Mouse (Mus musculus): ENCODE measurements at regions not wholly inside any gene's neighbourhood (a gene's known extent, or its start where the extent isn't known, plus 50 kb on each side); places are given as distances from the start of the nearest gene placed in this dataset.

DNA sequence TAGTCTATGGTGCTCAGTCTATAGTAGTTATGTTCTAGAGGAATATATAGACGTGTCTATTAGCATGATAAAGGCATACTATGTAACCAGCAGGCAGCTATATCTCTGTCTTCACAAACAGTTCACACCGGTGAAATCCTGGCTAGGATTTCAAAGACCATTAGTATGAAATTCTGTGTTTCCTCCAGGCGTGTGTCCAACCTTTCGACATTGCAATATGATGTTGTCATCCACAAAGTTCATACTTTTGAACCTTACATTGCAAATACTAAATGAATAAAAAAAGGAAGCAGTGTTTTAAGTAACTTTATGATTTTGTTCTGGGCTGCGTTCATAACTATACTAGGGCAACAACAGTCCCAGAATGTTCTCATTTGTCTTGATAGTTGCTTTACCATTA lies 95.2 kb upstream of the Cpeb2 start:
- Histone ChIP-seq H3K27me3 (ENCODE audit: poor library complexity, severe bottlenecking) (no peaks in the 10 kb centered on the region), H3K4me3 (no peak overlapping the region), H3K4me1 (no peaks in the 10 kb centered on the region), H3K36me3 (replicated peaks) (no peaks in the 10 kb centered on the region), H3K27ac (no peak overlapping the region), H3K9me3 (no peaks in the 10 kb centered on the region)
- 87% methylated on average over 5 of the region's 5 CpGs for WGBS
- no peak for DNase-seq (ENCODE audit: extremely low spot score, low spot score)

DNA sequence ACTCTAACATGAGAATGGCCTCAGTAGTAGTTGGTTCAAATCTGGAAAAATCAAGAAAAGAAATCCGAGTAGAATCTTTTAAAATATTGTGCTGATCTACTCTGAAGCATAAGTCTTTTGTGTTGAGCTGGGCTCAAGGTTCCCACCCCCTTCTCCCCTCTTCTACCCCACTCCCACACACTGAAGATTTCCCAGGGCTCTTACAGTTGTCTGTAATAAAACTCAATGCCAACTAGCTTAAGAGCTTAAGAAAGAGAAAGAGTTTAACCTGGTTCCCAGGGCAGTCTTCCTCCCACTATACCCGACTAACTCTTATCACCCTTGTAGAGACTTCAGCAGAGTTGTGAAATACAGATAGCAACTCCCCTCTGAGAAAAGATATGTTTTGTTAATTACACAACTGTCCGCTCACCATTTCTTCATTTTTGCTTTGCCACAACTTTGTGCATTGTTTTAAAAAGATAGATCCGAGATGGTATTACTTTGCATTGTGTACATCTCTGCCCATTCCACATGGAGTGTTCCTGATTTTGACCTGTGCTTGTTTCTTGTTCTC lies 94.0 kb upstream of the Cpeb2 start:
- no peak for DNase-seq (ENCODE audit: extremely low spot score, low spot score)
- WGBS, result 91% methylated on average over 4 of the region's 4 CpGs
- Histone ChIP-seq H3K9me3 (no peaks in the 10 kb centered on the region), H3K27me3 (ENCODE audit: poor library complexity, severe bottlenecking) (no peaks in the 10 kb centered on the region), H3K4me1 (no peaks in the 10 kb centered on the region), H3K27ac (no peak overlapping the region), H3K36me3 (replicated peaks) (no peaks in the 10 kb centered on the region), H3K4me3 (no peak overlapping the region)

DNA sequence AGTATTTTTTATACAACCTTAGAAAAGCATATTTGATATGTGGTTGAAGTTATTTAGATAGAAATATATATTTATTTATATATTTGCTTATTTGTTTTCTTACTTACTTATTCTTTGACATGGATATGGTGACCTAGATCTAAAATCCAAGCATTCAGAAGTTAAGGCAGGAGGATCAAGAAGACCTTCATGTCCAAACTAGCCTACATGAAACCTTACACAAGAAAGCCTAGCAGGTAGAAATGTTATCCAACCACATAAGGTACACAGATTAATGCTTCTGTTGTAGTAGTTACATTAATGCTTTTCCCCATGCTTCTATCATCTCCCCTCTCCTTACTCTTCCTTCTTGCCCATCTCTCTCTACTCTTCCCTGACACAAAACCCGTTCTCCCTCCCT lies 93.2 kb upstream of the Cpeb2 start:
- no peaks in the 10 kb centered on the region for H3K27me3 ChIP-seq (ENCODE audit: poor library complexity, severe bottlenecking)
- WGBS, result 76% methylated on average over 1 of the region's 1 CpGs
- no peak overlapping the region for H3K27ac ChIP-seq
- no peaks in the 10 kb centered on the region for H3K9me3 ChIP-seq
- H3K4me3 ChIP-seq, result no peak overlapping the region
- no peaks in the 10 kb centered on the region for H3K4me1 ChIP-seq
- no peak for DNase-seq (ENCODE audit: extremely low spot score, low spot score)
- H3K36me3 ChIP-seq (replicated peaks), result no peaks in the 10 kb centered on the region

DNA sequence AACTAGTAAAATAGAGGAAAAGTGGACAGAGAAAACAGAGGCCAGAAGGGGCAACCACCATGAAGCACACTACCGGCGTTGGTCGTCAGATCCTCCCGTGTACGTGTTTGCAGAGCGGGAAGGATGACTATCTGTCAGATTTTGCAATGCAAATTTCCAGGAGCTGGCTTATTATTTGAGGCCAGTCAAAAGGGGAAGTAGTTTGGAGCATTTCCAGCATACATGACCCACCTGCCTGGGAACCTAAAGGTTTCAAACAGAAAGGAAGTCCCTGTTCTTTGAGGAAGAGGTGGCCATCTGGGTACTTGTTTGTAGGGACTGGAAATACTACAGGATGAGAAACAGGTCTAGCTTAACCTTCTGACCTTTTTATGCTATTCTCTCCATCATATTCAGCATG lies 87.0 kb upstream of the Cpeb2 start:
- WGBS, result 96% methylated on average over 6 of the region's 6 CpGs
- peaks cover 6% of the 10 kb centered on the region for H3K4me1 ChIP-seq

DNA sequence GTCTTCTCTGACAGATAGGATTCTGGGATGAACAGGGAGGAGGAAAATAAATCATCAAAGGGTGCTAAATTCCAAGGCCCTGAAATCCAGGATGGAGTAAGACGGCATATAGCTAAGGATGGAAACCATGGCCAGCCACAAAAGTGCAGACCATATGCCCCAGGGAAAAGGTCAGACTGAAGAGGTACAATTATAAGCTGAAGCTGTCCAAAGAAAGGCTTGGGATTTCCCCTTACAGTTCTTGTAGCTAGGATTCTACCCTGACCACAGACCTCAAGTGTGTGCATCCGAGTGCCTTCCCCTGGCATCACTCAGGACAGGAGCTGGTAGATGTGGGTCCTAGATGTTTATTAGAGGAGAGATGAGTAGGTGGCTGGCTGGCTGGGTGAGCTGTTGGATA lies 86.0 kb upstream of the Cpeb2 start:
- H3K9me3 ChIP-seq, result no peaks in the 10 kb centered on the region
- H3K4me3 ChIP-seq, result no peak overlapping the region
- DNase-seq (ENCODE audit: extremely low spot score, low spot score), result no peak
- WGBS, result 94% methylated on average over 2 of the region's 2 CpGs
- no peaks in the 10 kb centered on the region for H3K27me3 ChIP-seq (ENCODE audit: poor library complexity, severe bottlenecking)
- no peak overlapping the region for H3K27ac ChIP-seq
- H3K36me3 ChIP-seq (replicated peaks), result no peaks in the 10 kb centered on the region
- H3K4me1 ChIP-seq, result peaks cover 7% of the 10 kb centered on the region

More for the DNA sequence above, 87.0 kb upstream of the Cpeb2 start:
- no peaks in the 10 kb centered on the region for H3K9me3 ChIP-seq
- no peak overlapping the region for H3K4me3 ChIP-seq
- no peaks in the 10 kb centered on the region for H3K27me3 ChIP-seq (ENCODE audit: poor library complexity, severe bottlenecking)
- H3K27ac ChIP-seq, result no peak overlapping the region
- DNase-seq (ENCODE audit: extremely low spot score, low spot score), result no peak
- H3K36me3 ChIP-seq (replicated peaks), result no peaks in the 10 kb centered on the region

DNA sequence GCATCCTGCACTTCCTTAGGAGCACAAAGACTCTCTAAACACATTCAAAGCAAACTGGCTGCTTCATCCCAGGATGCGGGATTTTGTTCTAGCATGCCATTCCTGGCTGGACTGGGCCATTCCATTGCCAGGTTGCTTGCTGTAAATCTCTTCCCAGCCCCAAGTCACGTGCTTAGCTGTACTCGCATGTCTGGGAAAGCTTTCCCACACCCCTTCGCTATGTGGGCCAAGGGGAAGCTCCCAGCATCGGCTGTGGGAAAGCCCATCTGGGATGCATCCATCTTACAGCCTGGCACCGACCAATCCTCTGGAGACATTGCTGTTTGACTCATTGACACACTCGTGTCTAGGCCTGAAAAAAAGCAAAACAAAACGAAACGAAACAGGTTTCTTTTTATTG lies 84.5 kb upstream of the Cpeb2 start:
- Histone ChIP-seq H3K4me3 (no peak overlapping the region), H3K27ac (no peak overlapping the region), H3K4me1 (peaks cover 13% of the 10 kb centered on the region), H3K9me3 (no peaks in the 10 kb centered on the region), H3K27me3 (ENCODE audit: poor library complexity, severe bottlenecking) (no peaks in the 10 kb centered on the region), H3K36me3 (replicated peaks) (no peaks in the 10 kb centered on the region)
- no peak for DNase-seq (ENCODE audit: extremely low spot score, low spot score)
- 83% methylated on average over 9 of the region's 9 CpGs for WGBS

DNA sequence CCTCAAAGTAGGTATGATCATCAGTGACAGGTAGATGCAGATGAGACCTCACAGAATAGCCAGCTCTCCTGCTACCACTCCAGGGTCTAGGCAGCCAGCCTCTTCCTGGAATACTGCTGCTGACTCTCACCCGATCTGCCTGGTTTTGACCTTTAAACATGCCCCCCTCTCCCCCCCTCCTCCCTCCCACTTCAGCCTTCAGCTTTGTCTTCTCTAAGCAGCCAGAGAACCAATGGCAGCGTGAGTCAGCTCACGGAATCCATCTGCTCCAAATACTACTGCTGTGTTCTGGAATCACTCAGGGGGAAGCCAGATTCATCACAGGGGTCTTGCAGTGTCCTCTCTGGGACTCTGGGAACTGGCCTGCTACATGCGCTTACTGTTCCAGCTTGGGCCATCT lies 83.4 kb upstream of the Cpeb2 start:
- 55% methylated on average over 4 of the region's 4 CpGs for WGBS
- Histone ChIP-seq H3K9me3 (no peaks in the 10 kb centered on the region), H3K27ac (no peak overlapping the region), H3K27me3 (ENCODE audit: poor library complexity, severe bottlenecking) (no peaks in the 10 kb centered on the region), H3K4me1 (peaks cover 13% of the 10 kb centered on the region), H3K4me3 (no peak overlapping the region), H3K36me3 (replicated peaks) (no peaks in the 10 kb centered on the region)
- DNase-seq (ENCODE audit: extremely low spot score, low spot score), result no peak

DNA sequence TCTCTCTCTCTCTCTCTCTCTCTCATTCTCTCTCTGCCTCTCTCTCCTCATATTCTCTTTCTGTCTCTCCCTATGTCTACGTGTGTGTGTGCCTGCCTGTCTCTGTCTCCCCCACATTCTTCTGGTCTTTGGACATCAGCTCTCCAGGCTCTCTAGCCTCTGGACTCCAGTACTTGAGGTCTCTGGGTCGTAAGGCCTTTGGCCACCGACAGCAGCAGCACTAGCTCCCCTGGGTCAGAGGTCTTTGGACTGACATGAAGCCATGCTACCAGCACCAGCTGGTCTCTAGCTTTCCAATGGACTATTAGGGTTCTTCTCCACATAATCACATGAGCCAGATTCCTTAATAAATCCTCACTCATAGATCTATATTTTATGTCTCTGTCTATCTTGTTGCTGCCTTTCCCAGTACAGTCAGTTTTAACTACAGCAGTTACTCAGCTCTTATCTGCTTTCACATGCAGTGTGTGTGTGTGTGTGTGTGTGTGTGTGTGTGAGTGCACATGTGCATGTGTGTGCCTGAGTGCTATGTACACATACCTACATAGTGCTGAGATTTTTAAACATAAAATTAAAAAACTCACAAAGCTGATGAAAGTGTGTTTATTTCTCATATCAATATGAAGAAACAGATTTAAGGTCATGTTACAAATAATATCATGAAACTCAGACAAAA lies 81.7 kb upstream of the Cpeb2 start:
- H3K4me1 ChIP-seq, result peaks cover 13% of the 10 kb centered on the region
- no peaks in the 10 kb centered on the region for H3K9me3 ChIP-seq
- WGBS, result 66% methylated on average over 3 of the region's 3 CpGs
- DNase-seq (ENCODE audit: extremely low spot score, low spot score), result no peak
- H3K27ac ChIP-seq, result no peak overlapping the region
- no peak overlapping the region for H3K4me3 ChIP-seq
- H3K27me3 ChIP-seq (ENCODE audit: poor library complexity, severe bottlenecking), result no peaks in the 10 kb centered on the region
- no peaks in the 10 kb centered on the region for H3K36me3 ChIP-seq (replicated peaks)

DNA sequence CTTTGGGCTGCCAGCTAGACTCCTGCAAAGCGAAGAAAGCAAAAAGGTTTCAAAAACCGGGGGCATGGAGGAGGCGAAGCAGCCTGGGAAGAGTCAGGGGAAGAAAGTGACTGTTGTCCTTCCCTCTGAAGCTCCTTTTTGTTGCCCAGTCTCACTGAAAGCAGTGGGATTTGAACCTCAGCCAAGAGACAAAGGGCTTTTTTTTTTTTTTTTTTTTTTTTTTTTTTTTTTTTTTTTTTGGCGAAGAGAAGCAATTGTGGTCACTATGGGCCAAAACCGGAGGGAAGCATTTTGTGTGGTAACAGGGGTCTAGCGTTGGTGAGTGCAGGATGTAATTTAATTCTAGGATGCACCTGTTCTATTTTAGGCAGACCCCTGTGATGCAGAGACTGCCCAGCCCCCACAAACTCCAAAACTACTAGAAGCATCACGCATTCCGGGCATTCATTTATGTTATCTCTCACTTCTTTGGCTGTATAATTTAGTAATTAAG lies 80.8 kb upstream of the Cpeb2 start:
- H3K27me3 ChIP-seq (ENCODE audit: poor library complexity, severe bottlenecking), result no peaks in the 10 kb centered on the region
- H3K27ac ChIP-seq, result no peak overlapping the region
- peaks cover 13% of the 10 kb centered on the region for H3K4me1 ChIP-seq
- no peak overlapping the region for H3K4me3 ChIP-seq
- no peak for DNase-seq (ENCODE audit: extremely low spot score, low spot score)
- 29% methylated on average over 7 of the region's 8 CpGs for WGBS
- no peaks in the 10 kb centered on the region for H3K9me3 ChIP-seq
- H3K36me3 ChIP-seq (replicated peaks), result no peaks in the 10 kb centered on the region

DNA sequence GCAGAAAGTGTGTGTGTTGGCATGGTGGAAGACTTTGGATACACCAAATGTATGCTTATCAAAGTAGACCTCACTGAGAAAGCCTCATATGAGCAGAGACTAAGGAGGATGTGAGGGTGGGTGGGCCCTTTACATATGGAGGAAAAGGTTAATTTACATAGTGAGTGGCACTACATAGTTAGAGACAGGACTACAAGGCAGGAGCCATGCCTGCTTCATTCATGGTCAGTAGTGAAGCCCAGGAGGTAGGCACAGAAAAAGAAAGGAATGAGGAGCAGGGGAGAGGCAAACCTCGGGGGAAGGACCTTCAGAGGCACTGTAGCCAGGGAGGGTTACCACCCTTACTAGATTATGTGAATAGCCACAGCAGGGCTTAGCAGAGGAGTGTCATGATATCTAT lies 80.1 kb upstream of the Cpeb2 start:
- WGBS, result 57% methylated on average over 1 of the region's 1 CpGs
- no peaks in the 10 kb centered on the region for H3K9me3 ChIP-seq
- peaks cover 13% of the 10 kb centered on the region for H3K4me1 ChIP-seq
- no peak for DNase-seq (ENCODE audit: extremely low spot score, low spot score)
- H3K4me3 ChIP-seq, result no peak overlapping the region
- H3K36me3 ChIP-seq (replicated peaks), result no peaks in the 10 kb centered on the region
- no peaks in the 10 kb centered on the region for H3K27me3 ChIP-seq (ENCODE audit: poor library complexity, severe bottlenecking)
- H3K27ac ChIP-seq, result no peak overlapping the region

DNA sequence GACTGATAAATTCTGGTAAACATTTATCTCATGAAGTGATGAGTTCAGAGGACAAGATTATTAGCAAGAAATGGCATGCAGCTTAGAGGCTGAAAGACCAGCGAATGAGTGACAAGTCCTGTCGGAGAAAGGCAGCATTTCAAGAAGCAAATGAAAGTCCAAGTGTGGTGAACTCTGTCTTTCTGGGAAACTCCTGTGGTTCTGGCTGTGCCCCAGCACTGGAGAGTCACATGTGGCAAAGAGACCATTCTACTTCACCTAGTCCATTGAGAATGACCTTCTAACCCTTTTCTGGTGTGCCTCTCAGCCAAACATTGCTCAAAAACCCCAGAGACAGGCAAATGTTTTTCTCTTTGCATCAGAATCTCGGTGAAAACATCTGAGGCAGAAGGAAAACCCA lies 76.2 kb upstream of the Cpeb2 start:
- Histone ChIP-seq H3K36me3 (replicated peaks) (no peaks in the 10 kb centered on the region), H3K4me1 (peaks cover 7% of the 10 kb centered on the region), H3K4me3 (no peak overlapping the region), H3K9me3 (no peaks in the 10 kb centered on the region), H3K27ac (no peak overlapping the region), H3K27me3 (ENCODE audit: poor library complexity, severe bottlenecking) (no peaks in the 10 kb centered on the region)
- 90% methylated on average over 3 of the region's 3 CpGs for WGBS
- no peak for DNase-seq (ENCODE audit: extremely low spot score, low spot score)

DNA sequence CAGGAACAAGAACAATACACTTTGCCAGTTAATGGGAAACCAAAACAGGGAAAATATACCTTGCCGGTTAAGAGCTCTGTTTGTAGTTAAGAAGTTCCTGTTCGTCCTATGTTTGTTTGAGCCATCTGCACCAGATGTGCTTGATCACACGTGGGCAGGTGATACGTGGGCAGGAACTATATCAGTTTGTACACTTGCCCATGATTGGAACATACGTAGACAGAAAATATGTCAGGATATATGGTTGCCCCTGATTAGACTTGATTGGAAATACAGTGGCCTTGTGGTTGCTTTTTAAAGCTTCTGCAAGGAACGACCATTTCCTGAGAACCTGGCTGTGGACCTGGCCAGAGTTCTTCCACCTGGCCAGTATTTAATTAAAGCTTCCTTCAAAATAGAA lies 72.8 kb upstream of the Cpeb2 start:
- H3K4me3 ChIP-seq, result no peak overlapping the region
- 87% methylated on average over 6 of the region's 6 CpGs for WGBS
- H3K36me3 ChIP-seq (replicated peaks), result no peaks in the 10 kb centered on the region
- no peaks in the 10 kb centered on the region for H3K9me3 ChIP-seq
- H3K27me3 ChIP-seq (ENCODE audit: poor library complexity, severe bottlenecking), result no peaks in the 10 kb centered on the region
- H3K4me1 ChIP-seq, result no peaks in the 10 kb centered on the region
- H3K27ac ChIP-seq, result no peak overlapping the region
- DNase-seq (ENCODE audit: extremely low spot score, low spot score), result no peak

DNA sequence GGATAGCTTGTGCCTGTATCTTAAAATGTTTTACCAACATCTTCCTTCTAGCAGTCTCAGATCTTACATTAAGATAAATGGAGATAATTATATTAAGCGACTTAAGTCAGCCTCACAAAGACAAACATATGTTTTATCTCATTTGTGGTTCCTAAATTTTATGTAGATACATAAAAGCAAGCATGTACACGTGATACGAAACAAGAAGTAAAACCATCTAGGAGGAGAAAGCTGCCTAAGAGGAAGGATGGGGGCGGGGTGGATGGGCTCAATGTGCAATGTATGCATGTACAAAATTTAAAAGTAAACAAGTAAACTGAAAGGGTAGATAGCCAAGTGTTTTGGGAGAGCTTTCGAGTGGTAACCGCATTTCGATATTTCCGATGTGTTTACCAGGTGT lies 51.5 kb upstream of the Cpeb2 start:
- Histone ChIP-seq H3K4me1 (no peaks in the 10 kb centered on the region), H3K4me3 (no peak overlapping the region), H3K27ac (no peak overlapping the region), H3K27me3 (ENCODE audit: poor library complexity, severe bottlenecking) (no peaks in the 10 kb centered on the region), H3K36me3 (replicated peaks) (no peaks in the 10 kb centered on the region), H3K9me3 (no peaks in the 10 kb centered on the region)
- 89% methylated on average over 8 of the region's 8 CpGs for WGBS
- no peak for DNase-seq (ENCODE audit: extremely low spot score, low spot score)

Measured in forebrain, embryonic 10.5 days (tissue).